Mouse (Mus musculus) liver, embryonic 14.5 days (tissue): ENCODE results near the gene Atat1. TPM values are rescaled to one million over a fixed set of nuclear protein-coding genes. Genes with fewer than 3 reads are reported as not detected.

Experiments used
- ATAC-seq: fragments of 200-750 bp; cut with Nextera tagmentation; 2 replicates; pipeline ENCODE4 v1.8.0; 2017; ENCODE audit warnings: moderate number of reproducible peaks, mild to moderate bottlenecking, moderate library complexity; ENCODE audit not compliant: insufficient read depth
- DNase-seq, 3 experiments: peaks; one replicate each; pipeline ENCODE4 v3.0.0-alpha.2; 2012 to 2013; ENCODE audit warnings: low read depth in 3 of 3, low spot score in 3 of 3
- H3K27ac ChIP-seq: fragments of 300-500 bp; sonication (generic); 2 replicates; pipeline ENCODE4 v1.5.1; 2014; ENCODE audit warnings: moderate library complexity, mild to moderate bottlenecking, control low read depth, inconsistent platforms
- H3K27me3 ChIP-seq: fragments of 300-500 bp; sonication (generic); 2 replicates; pipeline ENCODE4 v1.6.1; 2014; ENCODE audit warnings: mild to moderate bottlenecking, low read length, moderate library complexity; ENCODE audit not compliant: control insufficient read depth, insufficient read depth
- H3K36me3 ChIP-seq: fragments of 300-500 bp; sonication (generic); replicated peaks from 2 replicates; pipeline ENCODE4 v1.6.1; 2014; ENCODE audit warnings: low read depth; ENCODE audit not compliant: control insufficient read depth, insufficient read depth
- H3K4me1 ChIP-seq, 2 experiments: fragments of 200-500 bp in 1 of 2; fragments of 300-500 bp in 1 of 2; sonication (generic) in 1 of 2; replicated peaks; 2 replicates each; pipeline ENCODE4 v1.6.1; 2012 to 2014; ENCODE audit warnings: antibody characterized with exemption in 1 of 2, inconsistent platforms in 1 of 2, low read length in 1 of 2; ENCODE audit not compliant: control insufficient read depth in 2 of 2, insufficient read depth in 2 of 2
- H3K4me2 ChIP-seq: fragments of 300-500 bp; sonication (generic); 2 replicates; pipeline ENCODE4 v1.6.1; 2014; ENCODE audit warnings: low read depth, mild to moderate bottlenecking, control low read depth, moderate library complexity
- H3K4me3 ChIP-seq, 2 experiments: fragments of 200-500 bp in 1 of 2; fragments of 300-500 bp in 1 of 2; sonication (generic) in 1 of 2; 2 replicates each; pipeline ENCODE4 v1.5.1; 2012 to 2014; ENCODE audit warnings: low read depth in 2 of 2, low read length in 2 of 2, mild to moderate bottlenecking in 2 of 2, control low read depth in 1 of 2, inconsistent platforms in 1 of 2, moderate library complexity in 1 of 2; ENCODE audit not compliant: insufficient read depth in 1 of 2
- H3K9ac ChIP-seq: fragments of 300-500 bp; sonication (generic); replicated peaks from 2 replicates; pipeline ENCODE4 v1.6.1; 2014; ENCODE audit warnings: mild to moderate bottlenecking, control low read depth, moderate library complexity
- H3K9me3 ChIP-seq: fragments of 300-500 bp; sonication (generic); 2 replicates; pipeline ENCODE4 v1.6.1; 2016; ENCODE audit warnings: low read length, mixed read lengths; ENCODE audit not compliant: control insufficient read depth
- CTCF ChIP-seq: IDR thresholded peaks from 2 replicates; pipeline ENCODE4 v1.5.1; 2016; ENCODE audit warnings: antibody characterized with exemption, low read depth, control low read depth
- EP300 ChIP-seq: IDR thresholded peaks from 2 replicates; pipeline ENCODE4 v1.6.1; 2016; ENCODE audit warnings: antibody characterized with exemption, low read depth
- WGBS: fragments of 180-500 bp; shearing (Covaris S2); extraction: QIAGEN DNeasy Blood & Tissue Kit; methylation state at CpG from one replicate; pipeline ENCODE4 v1.1.7; 2014; ENCODE audit not compliant: insufficient replicate concordance; 5-methylcytosine and 5-hydroxymethylcytosine counted together
- polyA plus RNA-seq, 2 experiments: library from polyadenylated mRNA; depleted of rRNA in 1 of 2; stranded (reverse) in 1 of 2; unstranded in 1 of 2; fragments of >200 nt; fragmentation: Nextera tagmentation in 1 of 2; extraction: Ambion mirVana in 1 of 2; gene quantifications; 2 replicates each; pipeline versions ENCODE4 v1.2.1 to v1.2.3; 2012 to 2014

Gene Atat1
- polyA plus RNA-seq, 2 experiments: 3.3 to 8.5 TPM

GRCm38 (mm10) chr17:35879245-35880057 is 30.4 kb downstream of the Atat1 start, which contains the start of gene Dhx16:
Gene Dhx16, plus strand, starts transcription at chr17:35879819.
- TF ChIP-seq CTCF: peak; percentile 94
- peak; percentile 39; the same call in 1 of the 2 replicates for TF ChIP-seq EP300
- Histone ChIP-seq H3K27me3 (no peaks in the 10 kb centered on the region), H3K4me1 (peaks cover 4 to 8% of the 10 kb centered on the region in 2 experiments; a peak in 2 of 4 replicates), H3K9me3 (no peaks in the 10 kb centered on the region), H3K27ac (peak within 1 kb of the TSS; percentile 40; the same call in 1 of the 2 replicates), H3K4me2 (peak within 1 kb of the TSS; percentile 79), H3K36me3 (peaks cover 18% of the 10 kb centered on the region), H3K4me3 (peak within 1 kb of the TSS; percentile 65 to 91), H3K9ac (peak within 1 kb of the TSS; percentile 79)
- peak; percentile 88 to 91 (median 89) for DNase-seq
- peak; percentile 91 for ATAC-seq
- 5% methylated on average over 66 of the region's 66 CpGs for WGBS

DNA sequence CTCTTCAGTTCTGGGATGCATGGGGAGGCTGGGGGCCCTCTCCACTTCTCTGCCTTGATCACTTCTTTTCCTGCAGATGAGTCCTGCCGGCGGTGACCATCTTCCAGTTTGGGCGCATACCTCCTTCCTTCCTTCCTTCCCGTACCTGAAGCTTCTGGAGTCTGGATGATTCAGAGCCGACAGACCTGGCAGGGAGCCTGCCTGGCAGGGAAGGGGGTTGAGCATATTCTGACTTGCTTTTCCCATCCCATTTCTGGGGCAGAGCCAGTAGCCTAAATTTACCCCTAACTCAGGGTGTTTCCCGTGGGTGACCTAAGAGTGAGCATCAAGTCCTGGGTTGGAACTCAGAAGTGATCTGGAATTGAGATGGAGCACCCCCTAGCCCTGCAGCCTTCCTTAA is 35.2 kb downstream of the Atat1 start:
- ATAC-seq (no peak), DNase-seq (no peak)
- H3K27me3 ChIP-seq: no peaks in the 10 kb centered on the region; the same call in 1 of the 2 replicates
- no peak overlapping the region for H3K27ac ChIP-seq
- no peak overlapping the region for H3K4me3 ChIP-seq
- peaks cover 3% of the 10 kb centered on the region for H3K9me3 ChIP-seq
- H3K36me3 ChIP-seq: no peaks in the 10 kb centered on the region
- no peak overlapping the region for H3K4me2 ChIP-seq
- no peak for TF ChIP-seq CTCF
- TF ChIP-seq EP300: no peak
- 80% methylated on average over 6 of the region's 6 CpGs for WGBS
- H3K9ac ChIP-seq: no peak overlapping the region
- peaks cover 8 to 11% of the 10 kb centered on the region in 2 experiments for H3K4me1 ChIP-seq

- 7% methylated on average over 21 of the region's 21 CpGs for WGBS
These were observed 35.9 kb downstream of the Atat1 start for GRCm38 (mm10) chr17:35873774-35874519.

DNA sequence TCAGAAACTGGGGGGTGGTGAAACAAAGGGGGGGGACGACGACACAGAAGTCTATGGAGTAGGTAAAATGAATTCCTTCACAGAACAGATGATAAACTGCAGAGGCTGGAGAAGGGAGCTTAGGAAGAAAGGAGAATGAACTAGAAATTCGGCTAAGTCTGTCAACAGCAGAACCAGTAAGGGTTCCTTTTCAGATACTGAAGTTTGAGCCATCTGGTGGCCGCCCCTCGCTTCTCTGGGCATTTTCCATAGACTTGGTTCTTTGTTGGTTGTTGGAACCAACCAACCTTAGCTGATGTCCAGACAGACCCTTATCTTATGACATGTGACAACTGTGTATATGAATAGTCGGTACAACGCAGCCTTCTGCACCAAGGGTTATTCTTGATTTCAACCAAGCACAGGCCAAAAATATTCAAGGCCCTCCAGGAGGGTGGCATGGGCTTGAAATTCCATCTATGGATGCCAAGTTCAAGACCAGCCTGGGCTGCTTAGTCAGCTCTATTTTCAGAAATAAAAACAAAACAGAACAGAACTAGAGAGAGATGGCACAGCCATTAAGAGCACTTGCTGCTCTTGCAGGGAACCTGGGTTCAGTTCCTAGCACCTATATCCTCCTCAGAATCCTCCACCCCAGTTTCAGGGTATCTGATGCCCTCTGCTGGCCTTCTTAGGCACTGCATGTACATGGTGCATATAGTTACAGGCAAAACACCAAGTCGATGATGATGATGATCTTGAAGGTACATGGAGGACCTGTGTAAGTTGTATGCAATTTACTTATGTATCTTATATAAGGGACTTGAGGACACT is 38.8 kb downstream of the Atat1 start:
- Histone ChIP-seq H3K9me3 (peaks cover 3% of the 10 kb centered on the region), H3K27ac (no peak overlapping the region), H3K36me3 (no peaks in the 10 kb centered on the region), H3K27me3 (peaks cover 33% of the 10 kb centered on the region), H3K4me2 (peak overlapping the region; percentile 26), H3K4me1 (peaks cover 8 to 13% of the 10 kb centered on the region in 2 experiments), H3K4me3 (peak overlapping the region in 1 of 2 experiments; percentile 10; a peak in 2 of 4 replicates), H3K9ac (no peak overlapping the region)
- 32% methylated on average over 8 of the region's 8 CpGs for WGBS
- peak; percentile 75 for TF ChIP-seq CTCF
- TF ChIP-seq EP300: no peak
- no peak for ATAC-seq
- no peak for DNase-seq

More at GRCm38 (mm10) chr17:35873774-35874519, 35.9 kb downstream of the Atat1 start:
- Histone ChIP-seq H3K36me3 (no peaks in the 10 kb centered on the region), H3K4me2 (peak overlapping the region; percentile 45), H3K9me3 (peaks cover 3% of the 10 kb centered on the region), H3K9ac (no peak overlapping the region), H3K4me1 (peaks cover 8 to 13% of the 10 kb centered on the region in 2 experiments), H3K27ac (no peak overlapping the region), H3K27me3 (peaks cover 5% of the 10 kb centered on the region), H3K4me3 (no peak overlapping the region)
- DNase-seq (peak in 2 of 3 experiments; percentile 62 to 72), ATAC-seq (peak; percentile 65)
- TF ChIP-seq CTCF (peak; percentile 99), EP300 (0 out of 2 replicates have a peak, but pooled peaks have one; percentile 17)
